In the genomic region with DNA sequence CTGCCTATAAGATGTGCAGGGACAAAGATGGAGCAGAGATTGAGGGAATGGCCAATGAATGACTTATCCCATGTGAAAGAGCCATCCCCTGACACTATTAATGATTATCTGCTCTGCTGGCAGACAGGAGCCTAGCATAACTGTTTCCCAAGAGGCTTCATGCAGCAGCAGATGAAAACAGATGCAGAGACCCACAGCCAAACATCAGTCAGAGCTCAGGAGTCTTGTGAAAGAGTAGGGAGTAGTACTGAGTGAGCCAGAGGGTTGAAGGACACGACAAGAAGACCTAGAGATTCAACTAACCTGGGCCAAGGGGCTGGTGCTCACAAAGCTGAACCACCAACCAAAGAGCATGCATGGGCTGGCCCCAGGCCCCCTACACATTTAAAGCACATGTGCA, we compare ENCODE assay signal across 25 mouse cellular contexts.
"Had no signal": no experiment of that assay in that cellular context is flagged by ENCODE, and none has a peak within 500 bp of the region (broad histone marks: within the 10 kb centered on the region; RNA-seq: fewer than 3 reads in every experiment).

No protein-coding gene starts in this region.

- ATAC-seq: hindbrain, embryonic 16.5 days; inflammation-experienced regulatory T-cells, adult 6 months; intestine, embryonic 15.5 days; intestine, postnatal 0 days; liver, embryonic 12.5 days had no signal

- H3K9ac ChIP-seq: heart, embryonic 12.5 days; hindbrain, embryonic 12.5 days; hindbrain, embryonic 14.5 days; intestine, embryonic 15.5 days; limb, embryonic 12.5 days; liver, embryonic 12.5 days; liver, embryonic 14.5 days had no signal

- H3K27me3 ChIP-seq: heart, embryonic 12.5 days; hindbrain, embryonic 12.5 days; intestine, embryonic 15.5 days; limb, embryonic 12.5 days; liver, embryonic 12.5 days had no signal

- H3K4me3 ChIP-seq: gastrocnemius, adult 2 months; heart, embryonic 10.5 days; heart, embryonic 12.5 days; hindbrain, embryonic 10.5 days; hindbrain, embryonic 12.5 days; intestine, embryonic 15.5 days; layer of hippocampus, adult 2 months; left cerebral cortex, adult 2 months; limb, embryonic 10.5 days; limb, embryonic 12.5 days; liver, embryonic 12.5 days had no signal

- H3K9me3 ChIP-seq: heart, embryonic 10.5 days; heart, embryonic 12.5 days; hindbrain, embryonic 10.5 days; hindbrain, embryonic 12.5 days; intestine, embryonic 15.5 days; limb, embryonic 10.5 days; limb, embryonic 12.5 days; liver, embryonic 12.5 days had no signal

- H3K36me3 ChIP-seq: intestine, embryonic 15.5 days had no signal

- DNase-seq: gastrocnemius, adult 2 months; gastrocnemius, postnatal 10 days; gastrocnemius, postnatal 25 days; heart, adult 18-20 months; heart, postnatal 10 days; heart, postnatal 4 days; kidney, adult 18-20 months; kidney, postnatal 10 days; kidney, postnatal 25 days; kidney, postnatal 4 days had no signal

- H3K4me2 ChIP-seq: heart, embryonic 12.5 days; hindbrain, embryonic 12.5 days; hindbrain, embryonic 14.5 days; intestine, embryonic 15.5 days; limb, embryonic 12.5 days; liver, embryonic 12.5 days had no signal

- H3K27ac ChIP-seq: gastrocnemius, adult 2 months; heart, embryonic 10.5 days; hindbrain, embryonic 10.5 days; hindbrain, embryonic 12.5 days; hindbrain, embryonic 14.5 days; intestine, embryonic 15.5 days; layer of hippocampus, adult 2 months; left cerebral cortex, adult 2 months; limb, embryonic 10.5 days; limb, embryonic 12.5 days; liver, embryonic 12.5 days; liver, embryonic 14.5 days had no signal

- H3K4me1 ChIP-seq: heart, embryonic 10.5 days; heart, embryonic 12.5 days; hindbrain, embryonic 10.5 days; hindbrain, embryonic 12.5 days; intestine, embryonic 15.5 days; limb, embryonic 10.5 days; limb, embryonic 12.5 days; liver, embryonic 12.5 days had no signal
